Mouse (Mus musculus) liver, embryonic 14.5 days (tissue): ENCODE measurements around the gene Ric1.

Experiments
- CTCF ChIP-seq: IDR thresholded peaks from 2 replicates; pipeline ENCODE4 v1.5.1; 2016; ENCODE audit warnings: antibody characterized with exemption, low read depth, control low read depth
- EP300 ChIP-seq: IDR thresholded peaks from 2 replicates; pipeline ENCODE4 v1.6.1; 2016; ENCODE audit warnings: antibody characterized with exemption, low read depth

DNA sequence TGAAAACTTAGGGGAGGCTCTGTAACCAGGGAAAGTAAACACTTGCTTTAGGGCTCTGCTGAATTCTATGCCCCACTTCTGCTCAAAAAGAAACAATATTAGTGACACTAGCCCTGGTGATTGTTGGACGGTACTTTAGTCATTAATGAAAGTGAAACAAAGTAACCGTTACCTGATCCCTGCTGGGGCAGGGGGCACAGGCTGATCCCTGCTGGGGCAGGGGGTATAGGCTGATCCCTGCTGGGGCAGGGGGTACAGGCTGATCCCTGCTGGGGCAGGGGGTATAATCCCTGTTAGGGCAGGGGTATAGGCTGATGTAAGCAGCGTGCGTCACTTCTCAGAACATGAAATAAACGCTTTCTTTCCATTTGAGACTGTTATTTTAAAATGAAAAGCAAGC, 119.4 kb downstream of the Ric1 start:
- no peak for TF ChIP-seq CTCF
- no peak for TF ChIP-seq EP300
